Mouse (Mus musculus): ENCODE results near the gene Pdxdc1. TPM values are rescaled to one million over a fixed set of nuclear protein-coding genes. Genes with fewer than 3 reads are reported as not detected.
"Not testable (repeated sequence)": the region's sequence is repeated elsewhere in the genome, so short reads cannot be mapped to it uniquely, and the experiment has no call there.

Gene Pdxdc1
- polyA plus RNA-seq, 1 experiment from 2014 or later, result 74.3 TPM

DNA sequence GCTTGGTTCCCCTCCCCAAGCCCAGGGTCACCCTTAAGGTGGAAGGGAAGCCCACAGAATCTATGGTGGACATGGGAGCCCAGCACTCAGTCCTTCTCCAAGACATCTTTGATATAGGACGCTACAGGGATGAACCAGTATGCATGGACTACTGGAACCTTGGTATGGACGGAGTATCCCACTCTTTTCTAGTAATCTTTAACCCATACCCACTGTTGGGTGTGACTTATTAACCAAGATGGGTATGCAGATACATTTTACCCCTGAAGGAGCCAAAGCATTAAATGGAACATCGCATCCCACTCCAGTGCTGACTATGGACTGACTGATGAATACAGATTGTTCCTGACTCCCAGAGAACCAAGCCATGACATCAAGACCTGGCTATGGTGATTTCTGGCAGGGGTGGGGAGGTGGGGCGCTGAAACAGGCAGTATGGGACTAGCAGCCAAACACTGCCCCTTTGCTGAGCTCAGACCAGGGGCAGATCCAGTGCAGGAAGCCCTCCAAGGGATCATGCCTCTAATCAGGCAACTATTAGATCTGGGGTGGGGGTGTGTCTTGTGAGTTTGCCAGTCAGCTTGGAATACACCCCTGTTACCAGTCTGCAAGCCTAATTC lies 24.6 kb upstream of the Pdxdc1 start:
- peaks cover 5% of the 10 kb centered on the region; the same call in 1 of the 2 replicates for H3K9me3 ChIP-seq (ENCODE audit: control insufficient read depth, low read length)
- H3K4me3 ChIP-seq (replicated peaks; ENCODE audit: low read length), result no peak overlapping the region
- no peaks in the 10 kb centered on the region for H3K36me3 ChIP-seq (replicated peaks; ENCODE audit: control insufficient read depth, insufficient read depth)
- ATAC-seq (ENCODE audit: low FRiP score) (no peak), DNase-seq (ENCODE audit: low spot score) (no peak)
- no peaks in the 10 kb centered on the region for H3K4me1 ChIP-seq (replicated peaks; ENCODE audit: control insufficient read depth, insufficient read depth, low read length)
- 88% methylated on average over 4 of the region's 4 CpGs for WGBS
- H3K27me3 ChIP-seq (ENCODE audit: control insufficient read depth, insufficient read depth, low read length), result no peaks in the 10 kb centered on the region
- no peak overlapping the region for H3K9ac ChIP-seq
- no peak overlapping the region for H3K4me2 ChIP-seq (replicated peaks)
- no peak overlapping the region for H3K27ac ChIP-seq

- not testable (repeated sequence) for ATAC-seq (ENCODE audit: low FRiP score); H3K4me2 ChIP-seq (replicated peaks); H3K27ac ChIP-seq; H3K36me3 ChIP-seq (replicated peaks; ENCODE audit: control insufficient read depth, insufficient read depth); DNase-seq (ENCODE audit: low spot score); H3K4me3 ChIP-seq (replicated peaks; ENCODE audit: low read length); H3K4me1 ChIP-seq (replicated peaks; ENCODE audit: control insufficient read depth, insufficient read depth, low read length); H3K27me3 ChIP-seq (ENCODE audit: control insufficient read depth, insufficient read depth, low read length); H3K9ac ChIP-seq
- 97% methylated on average over 5 of the region's 5 CpGs for WGBS
- peaks cover 17% of the 10 kb centered on the region for H3K9me3 ChIP-seq (ENCODE audit: control insufficient read depth, low read length)
These were observed 20.0 kb upstream of the Pdxdc1 start for GRCm38 (mm10) chr16:13922966-13923365.

DNA sequence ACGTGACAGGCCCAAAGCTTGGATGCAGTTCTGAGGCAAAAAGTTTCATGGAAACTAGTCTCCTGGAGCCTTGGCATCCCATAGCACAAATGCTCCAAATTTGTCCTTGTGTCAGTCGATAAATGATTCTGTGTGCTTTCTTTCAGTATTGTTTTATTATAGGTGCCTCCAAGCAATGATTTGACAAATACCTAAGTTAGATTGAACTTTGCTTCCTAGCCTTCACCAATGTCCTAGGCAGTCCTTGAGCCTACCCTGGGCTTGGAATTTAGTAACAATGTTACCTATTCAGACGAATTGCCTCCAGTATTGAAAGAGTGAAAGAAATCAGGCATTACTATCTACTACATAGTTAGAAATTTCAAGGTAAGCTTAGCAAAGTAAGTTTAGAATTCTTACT lies 19.6 kb upstream of the Pdxdc1 start:
- not testable (repeated sequence) for H3K4me1 ChIP-seq (replicated peaks; ENCODE audit: control insufficient read depth, insufficient read depth, low read length); ATAC-seq (ENCODE audit: low FRiP score); H3K27me3 ChIP-seq (ENCODE audit: control insufficient read depth, insufficient read depth, low read length); H3K4me3 ChIP-seq (replicated peaks; ENCODE audit: low read length); H3K36me3 ChIP-seq (replicated peaks; ENCODE audit: control insufficient read depth, insufficient read depth); H3K9ac ChIP-seq; H3K27ac ChIP-seq; DNase-seq (ENCODE audit: low spot score); H3K4me2 ChIP-seq (replicated peaks)
- 92% methylated on average over 3 of the region's 3 CpGs for WGBS
- H3K9me3 ChIP-seq (ENCODE audit: control insufficient read depth, low read length), result peaks cover 21% of the 10 kb centered on the region

GRCm38 (mm10) chr16:13921781-13922180 lies 18.9 kb upstream of the Pdxdc1 start:
- ATAC-seq (ENCODE audit: low FRiP score) (no peak), DNase-seq (ENCODE audit: low spot score) (no peak)
- H3K27me3 ChIP-seq (ENCODE audit: control insufficient read depth, insufficient read depth, low read length), result no peaks in the 10 kb centered on the region
- H3K4me3 ChIP-seq (replicated peaks; ENCODE audit: low read length), result no peak overlapping the region
- no peak overlapping the region for H3K9ac ChIP-seq
- no peak overlapping the region for H3K27ac ChIP-seq
- H3K4me1 ChIP-seq (replicated peaks; ENCODE audit: control insufficient read depth, insufficient read depth, low read length), result no peaks in the 10 kb centered on the region
- WGBS, result 98% methylated on average over 7 of the region's 7 CpGs
- H3K9me3 ChIP-seq (ENCODE audit: control insufficient read depth, low read length), result peaks cover 27% of the 10 kb centered on the region
- H3K4me2 ChIP-seq (replicated peaks), result no peak overlapping the region
- no peaks in the 10 kb centered on the region for H3K36me3 ChIP-seq (replicated peaks; ENCODE audit: control insufficient read depth, insufficient read depth)

DNA sequence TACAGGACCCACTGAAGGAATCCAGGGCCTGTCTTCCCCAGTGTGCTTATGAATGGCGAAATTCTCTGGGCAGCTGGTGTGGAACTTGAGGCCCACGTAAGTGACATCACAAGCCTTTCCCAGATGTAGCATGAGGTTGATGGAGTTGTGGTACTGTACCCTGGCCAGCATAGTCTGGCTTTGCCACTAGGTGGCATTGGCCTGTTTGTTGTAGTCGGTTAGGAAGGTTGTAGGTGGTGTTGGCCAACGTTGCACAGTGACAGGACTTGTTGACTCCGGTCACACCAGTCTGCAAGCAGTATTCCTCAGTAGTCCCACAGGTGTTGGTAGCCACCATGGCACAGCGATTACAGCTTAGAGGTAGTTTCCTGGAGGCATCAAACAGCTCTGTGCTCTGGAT lies 18.1 kb upstream of the Pdxdc1 start:
- no peak overlapping the region for H3K4me2 ChIP-seq (replicated peaks)
- no peak for ATAC-seq (ENCODE audit: low FRiP score)
- DNase-seq (ENCODE audit: low spot score), result no peak
- no peak overlapping the region for H3K4me3 ChIP-seq (replicated peaks; ENCODE audit: low read length)
- 91% methylated on average over 6 of the region's 6 CpGs for WGBS
- H3K36me3 ChIP-seq (replicated peaks; ENCODE audit: control insufficient read depth, insufficient read depth), result no peaks in the 10 kb centered on the region
- H3K4me1 ChIP-seq (replicated peaks; ENCODE audit: control insufficient read depth, insufficient read depth, low read length), result no peaks in the 10 kb centered on the region
- H3K9ac ChIP-seq, result no peak overlapping the region
- H3K27ac ChIP-seq, result no peak overlapping the region
- peaks cover 32% of the 10 kb centered on the region for H3K9me3 ChIP-seq (ENCODE audit: control insufficient read depth, low read length)
- no peaks in the 10 kb centered on the region for H3K27me3 ChIP-seq (ENCODE audit: control insufficient read depth, insufficient read depth, low read length)

DNA sequence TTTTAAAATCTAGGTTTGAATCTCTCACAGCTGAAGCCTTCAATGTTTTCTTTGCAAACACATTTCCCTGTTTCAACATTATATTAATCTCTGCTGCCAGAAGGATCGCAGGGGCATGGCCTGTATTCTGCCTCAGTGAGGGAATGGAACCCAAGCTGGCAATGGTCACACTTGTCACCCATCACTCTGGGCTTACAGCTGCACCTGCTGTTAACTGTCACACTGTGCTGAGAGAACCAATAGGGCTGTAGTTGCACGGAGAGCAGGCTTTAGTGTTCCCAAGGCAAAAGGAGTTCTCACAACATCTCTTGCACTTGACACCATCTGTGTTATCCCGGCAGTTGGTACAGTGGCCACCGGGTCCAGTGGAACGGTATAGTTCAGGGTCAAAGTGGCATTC lies 17.2 kb upstream of the Pdxdc1 start:
- ATAC-seq (ENCODE audit: low FRiP score), result no peak

GRCm38 (mm10) chr16:13907297-13907696 lies 4.4 kb upstream of the Pdxdc1 start:
- H3K4me3 ChIP-seq (replicated peaks; ENCODE audit: low read length), result no peak overlapping the region
- no peak for DNase-seq (ENCODE audit: low spot score)
- H3K9ac ChIP-seq, result no peak overlapping the region
- H3K27me3 ChIP-seq (ENCODE audit: control insufficient read depth, insufficient read depth, low read length), result no peaks in the 10 kb centered on the region
- no peak overlapping the region for H3K27ac ChIP-seq
- no peaks in the 10 kb centered on the region; the same call in 1 of the 2 replicates for H3K4me1 ChIP-seq (replicated peaks; ENCODE audit: control insufficient read depth, insufficient read depth, low read length)
- no peak overlapping the region for H3K4me2 ChIP-seq (replicated peaks)
- ATAC-seq (ENCODE audit: low FRiP score), result no peak
- H3K36me3 ChIP-seq (replicated peaks; ENCODE audit: control insufficient read depth, insufficient read depth), result no peaks in the 10 kb centered on the region
- 85% methylated on average over 3 of the region's 3 CpGs for WGBS
- no peaks in the 10 kb centered on the region for H3K9me3 ChIP-seq (ENCODE audit: control insufficient read depth, low read length)

More for the DNA sequence above, 17.2 kb upstream of the Pdxdc1 start:
- WGBS, result 97% methylated on average over 5 of the region's 5 CpGs
- no peak overlapping the region for H3K4me3 ChIP-seq (replicated peaks; ENCODE audit: low read length)
- no peak overlapping the region for H3K27ac ChIP-seq
- H3K4me2 ChIP-seq (replicated peaks), result no peak overlapping the region
- H3K9ac ChIP-seq, result no peak overlapping the region
- H3K9me3 ChIP-seq (ENCODE audit: control insufficient read depth, low read length), result peaks cover 39% of the 10 kb centered on the region
- H3K4me1 ChIP-seq (replicated peaks; ENCODE audit: control insufficient read depth, insufficient read depth, low read length), result no peaks in the 10 kb centered on the region
- H3K27me3 ChIP-seq (ENCODE audit: control insufficient read depth, insufficient read depth, low read length), result no peaks in the 10 kb centered on the region
- H3K36me3 ChIP-seq (replicated peaks; ENCODE audit: control insufficient read depth, insufficient read depth), result peaks cover 3% of the 10 kb centered on the region; the same call in 1 of the 2 replicates
- DNase-seq (ENCODE audit: low spot score), result no peak

GRCm38 (mm10) chr16:13903488-13903887 lies 557 bp upstream of the Pdxdc1 start:
- Histone ChIP-seq H3K9me3 (ENCODE audit: control insufficient read depth, low read length) (no peaks in the 10 kb centered on the region), H3K4me2 (replicated peaks) (peak overlapping the region; percentile 81), H3K4me3 (replicated peaks; ENCODE audit: low read length) (peak overlapping the region; percentile 84), H3K9ac (peak overlapping the region; percentile 93), H3K36me3 (replicated peaks; ENCODE audit: control insufficient read depth, insufficient read depth) (no peaks in the 10 kb centered on the region), H3K27ac (peak overlapping the region; percentile 85), H3K27me3 (ENCODE audit: control insufficient read depth, insufficient read depth, low read length) (no peaks in the 10 kb centered on the region), H3K4me1 (replicated peaks; ENCODE audit: control insufficient read depth, insufficient read depth, low read length) (peaks cover 8% of the 10 kb centered on the region; the same call in 1 of the 2 replicates)
- ATAC-seq (ENCODE audit: low FRiP score) (peak; percentile 87), DNase-seq (ENCODE audit: low spot score) (peak; percentile 87)
- 6% methylated on average over 8 of the region's 8 CpGs for WGBS

DNA sequence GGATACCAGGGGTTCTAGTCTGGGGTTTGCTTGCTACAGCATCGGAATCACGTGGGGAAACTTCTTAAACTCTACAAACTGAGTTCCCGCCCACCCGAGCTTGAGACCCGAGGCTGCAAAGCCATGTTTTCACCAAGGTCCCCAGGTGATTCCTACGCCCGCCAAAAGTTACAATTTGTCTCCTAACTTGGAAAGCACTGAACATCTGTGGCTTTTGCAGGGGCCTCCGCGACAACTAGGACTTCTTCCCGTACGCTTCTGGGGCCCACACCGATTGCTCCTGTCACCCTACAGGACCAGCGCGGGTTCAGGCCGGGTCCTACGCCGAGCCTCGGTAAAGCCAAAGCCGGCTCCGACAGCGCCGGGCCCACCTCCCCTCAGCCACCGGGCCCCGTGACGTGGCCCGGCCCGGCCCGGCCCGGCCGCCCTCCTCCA lies 517 bp downstream of the Pdxdc1 start:
- Histone ChIP-seq H3K4me3 (replicated peaks; ENCODE audit: low read length) (peak overlapping the region; percentile 84), H3K4me2 (replicated peaks) (peak overlapping the region; percentile 81), H3K27me3 (ENCODE audit: control insufficient read depth, insufficient read depth, low read length) (no peaks in the 10 kb centered on the region), H3K36me3 (replicated peaks; ENCODE audit: control insufficient read depth, insufficient read depth) (no peaks in the 10 kb centered on the region), H3K27ac (peak overlapping the region; percentile 85), H3K9ac (peak overlapping the region; percentile 93), H3K9me3 (ENCODE audit: control insufficient read depth, low read length) (no peaks in the 10 kb centered on the region), H3K4me1 (replicated peaks; ENCODE audit: control insufficient read depth, insufficient read depth, low read length) (peaks cover 8% of the 10 kb centered on the region; the same call in 1 of the 2 replicates)
- peak; percentile 29 for DNase-seq (ENCODE audit: low spot score)
- no peak for ATAC-seq (ENCODE audit: low FRiP score)
- 1% methylated on average over 30 of the region's 30 CpGs for WGBS
